Mouse (Mus musculus) ES-Bruce4 (cell line): ENCODE data around the gene Ampd3.

ENCODE experiments used
- CTCF ChIP-seq: IDR thresholded peaks from one replicate; pipeline ENCODE4 v1.8.1; 2011; ENCODE audit warnings: low read depth, low read length
- POLR2A ChIP-seq: IDR thresholded peaks from one replicate; pipeline ENCODE4 v1.8.1; 2011; ENCODE audit warnings: low read length; ENCODE audit not compliant: insufficient read depth

- no peak for TF ChIP-seq POLR2A
- TF ChIP-seq CTCF = no peak
Observed at GRCm38 (mm10) chr7:110813983-110814382, 46.0 kb downstream of the Ampd3 start.
